Mouse (Mus musculus): ENCODE measurements at regions not wholly inside any gene's neighbourhood (a gene's known extent, or its start where the extent isn't known, plus 50 kb on each side); places are given as distances from the start of the nearest gene placed in this dataset.

DNA sequence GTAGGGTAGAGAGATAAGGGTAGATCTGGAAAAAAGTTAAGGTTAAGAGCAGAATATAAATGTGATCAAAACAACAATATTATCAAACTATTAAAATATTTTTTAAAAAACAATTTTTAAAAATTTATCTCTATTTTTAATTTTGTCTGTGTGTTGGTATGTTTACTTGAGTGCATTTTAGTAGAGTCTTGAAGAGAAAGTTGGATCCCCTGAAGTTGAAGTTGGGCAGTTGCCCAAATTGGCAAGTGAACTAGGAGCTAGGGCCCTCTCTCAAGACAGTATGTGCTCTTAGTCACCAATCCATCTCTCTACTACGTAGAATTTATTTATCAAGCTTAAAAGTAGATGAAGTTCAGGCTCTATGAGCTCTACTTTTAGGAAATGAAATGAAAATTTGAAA is 59.9 kb downstream of the Adamts1 start:
- in situ Hi-C loops (cut with MboI; ENCODE audit: low pct_unique_long_range_greater_than_20kb in 1 of 2, low sequenced_read_pairs in 2 of 2, unreplicated experiment in 1 of 2), result no loop called here

DNA sequence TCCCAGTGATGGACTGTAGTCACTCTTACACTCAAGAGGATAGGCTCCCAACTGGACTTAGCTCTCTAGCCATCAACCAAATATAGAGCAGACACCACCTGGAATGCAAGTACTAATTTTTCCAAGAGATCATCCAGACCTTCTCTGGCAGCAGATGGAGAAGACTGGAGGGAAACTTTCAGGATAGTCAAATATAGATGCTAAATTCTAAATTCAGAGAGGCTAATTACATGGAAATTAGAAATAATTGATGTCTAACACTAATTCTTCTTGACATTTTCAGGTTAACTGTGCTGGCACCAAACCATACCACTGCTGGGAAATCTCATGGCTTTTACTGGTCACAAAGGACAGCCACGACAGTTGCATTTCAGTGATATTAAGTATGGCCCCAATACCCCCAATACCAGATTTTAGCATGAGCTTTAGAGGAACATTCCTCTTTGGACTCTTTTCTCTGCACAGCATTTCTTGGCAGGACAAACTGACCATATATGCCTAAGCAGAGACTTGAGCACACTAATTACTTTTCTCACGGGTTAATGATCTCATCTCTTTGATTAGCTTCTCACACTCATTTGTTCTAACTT is 64.2 kb downstream of the Adamts1 start:
- in situ Hi-C loops (cut with MboI; ENCODE audit: low pct_unique_long_range_greater_than_20kb in 1 of 2, low sequenced_read_pairs in 2 of 2, unreplicated experiment in 1 of 2), result no loop called here

DNA sequence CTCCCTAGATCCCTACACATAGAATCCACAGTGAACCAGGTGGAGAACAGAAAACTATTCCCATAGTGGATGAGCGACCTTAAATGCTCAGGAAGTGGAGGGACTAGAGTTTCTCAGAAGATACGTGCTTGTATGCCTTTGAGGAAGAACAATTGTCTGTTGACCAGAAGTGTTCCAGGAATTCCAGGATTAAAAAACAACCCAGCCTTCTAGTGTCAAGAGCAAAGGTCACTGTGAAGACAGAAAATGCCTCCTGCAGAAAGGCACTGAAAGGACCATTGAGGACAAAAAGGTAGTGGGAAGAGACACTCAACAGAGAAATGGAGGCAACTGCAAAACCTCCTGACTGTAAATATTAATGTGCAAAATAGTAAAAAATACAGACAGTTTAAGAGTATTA is 74.9 kb downstream of the Adamts1 start:
- in situ Hi-C loops (cut with MboI; ENCODE audit: low pct_unique_long_range_greater_than_20kb in 1 of 2, low sequenced_read_pairs in 2 of 2, unreplicated experiment in 1 of 2), result no loop called here

DNA sequence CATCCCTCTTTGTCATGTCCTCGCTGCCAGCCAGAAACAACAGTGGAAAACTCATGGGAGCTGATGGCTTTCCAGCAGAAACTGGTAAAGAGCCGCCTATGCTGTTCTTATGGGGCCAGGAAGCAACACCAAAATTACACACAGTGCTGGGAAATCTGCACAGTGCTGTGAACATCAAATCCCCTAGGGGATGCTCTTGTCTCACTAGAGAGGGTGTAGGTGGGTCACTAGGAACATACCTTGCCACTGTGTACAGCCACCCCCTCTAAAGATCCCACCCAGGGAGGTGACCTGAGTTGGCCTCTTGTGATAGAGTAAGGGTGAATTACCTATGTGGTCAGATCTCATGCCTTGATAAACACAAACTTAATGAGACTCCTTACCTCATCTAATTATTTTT is 80.9 kb downstream of the Adamts1 start:
- in situ Hi-C loops (cut with MboI; ENCODE audit: low pct_unique_long_range_greater_than_20kb in 1 of 2, low sequenced_read_pairs in 2 of 2, unreplicated experiment in 1 of 2), result no loop called here

DNA sequence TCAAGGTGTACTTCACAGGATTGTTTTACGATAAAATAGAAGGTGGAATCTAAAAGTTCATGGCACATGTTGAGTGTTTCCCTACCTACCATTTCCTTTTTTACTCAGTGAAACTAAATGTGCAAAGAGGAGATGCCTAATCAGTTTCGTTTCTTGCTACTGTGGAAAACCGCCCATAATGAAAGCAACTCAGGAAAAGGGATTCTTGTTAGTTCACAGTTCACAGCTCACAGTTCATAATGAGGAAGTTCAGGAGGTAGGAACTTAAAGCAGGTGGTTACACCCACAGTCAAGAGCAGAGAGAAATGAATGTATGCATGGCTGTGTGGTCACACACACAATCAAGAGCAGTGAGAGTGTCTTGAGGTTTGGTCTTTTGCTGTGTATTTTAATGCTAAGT is 90.6 kb downstream of the Adamts1 start:
- in situ Hi-C loops (cut with MboI; ENCODE audit: low pct_unique_long_range_greater_than_20kb in 1 of 2, low sequenced_read_pairs in 2 of 2, unreplicated experiment in 1 of 2), result no loop called here

DNA sequence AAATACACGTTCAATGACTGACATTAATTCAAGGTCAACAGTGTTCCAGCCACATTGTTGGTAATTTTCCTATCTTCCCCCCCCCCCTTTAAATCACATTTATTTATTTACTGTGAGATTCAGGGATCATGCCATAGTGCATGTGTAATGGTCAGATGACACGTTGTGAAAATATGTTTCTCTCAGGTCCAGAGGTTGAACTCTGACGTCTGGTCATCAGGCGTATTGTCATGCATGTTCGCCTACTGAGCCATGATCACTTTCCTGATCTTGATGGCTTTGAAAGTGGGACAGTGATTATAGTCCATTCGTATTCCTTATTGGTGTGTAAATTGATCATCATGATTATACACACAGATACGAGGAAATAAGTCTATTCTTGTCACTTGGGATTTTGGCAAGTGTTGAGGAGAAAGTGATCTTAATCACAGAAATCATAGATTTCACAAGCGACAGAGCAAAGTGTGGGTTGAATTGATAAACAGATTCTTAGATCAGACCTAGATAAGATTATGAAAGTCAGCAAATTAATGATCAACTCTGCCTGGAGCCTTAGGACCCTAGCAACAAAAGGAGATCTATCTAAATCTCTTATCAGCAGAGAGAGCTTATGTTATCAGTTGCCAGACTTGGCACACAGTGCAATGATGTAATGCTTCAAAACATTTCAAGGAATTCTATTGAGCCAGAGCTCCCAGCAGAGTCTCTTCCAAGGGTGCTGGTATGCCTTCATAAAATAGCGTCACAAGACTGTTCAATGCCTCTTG is 98.5 kb downstream of the Adamts1 start:
- in situ Hi-C loops (cut with MboI; ENCODE audit: low pct_unique_long_range_greater_than_20kb in 1 of 2, low sequenced_read_pairs in 2 of 2, unreplicated experiment in 1 of 2), result no loop called here

DNA sequence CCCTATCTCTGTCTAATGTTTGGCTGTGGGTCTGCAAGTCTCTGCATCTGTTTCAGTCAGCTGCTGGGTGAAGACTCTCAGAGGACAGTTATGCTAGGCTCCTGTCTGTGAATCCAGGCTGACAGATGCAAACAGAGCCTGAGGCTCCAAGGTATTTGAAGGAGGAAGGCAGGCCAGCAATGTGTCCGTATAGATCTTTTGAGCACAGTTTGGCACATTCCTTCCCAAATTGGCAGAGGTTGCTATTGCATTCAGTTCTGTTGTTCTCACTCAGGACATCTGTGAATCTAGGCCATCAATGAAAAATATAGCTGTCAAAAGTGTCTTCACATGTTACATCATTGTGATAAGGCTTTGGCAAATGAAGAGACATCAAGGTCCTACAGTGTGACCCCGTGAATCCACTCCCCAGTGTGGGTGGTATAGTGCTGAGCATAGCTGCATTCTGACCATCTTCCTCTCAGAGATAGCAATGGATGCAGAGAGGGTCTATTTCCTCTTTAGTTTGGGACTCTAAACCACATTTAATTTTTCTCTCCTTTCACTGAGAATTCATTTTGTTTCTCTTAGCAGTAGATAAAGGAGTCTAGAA is 99.9 kb downstream of the Adamts1 start:
- in situ Hi-C loops (cut with MboI; ENCODE audit: low pct_unique_long_range_greater_than_20kb in 1 of 2, low sequenced_read_pairs in 2 of 2, unreplicated experiment in 1 of 2), result no loop called here

DNA sequence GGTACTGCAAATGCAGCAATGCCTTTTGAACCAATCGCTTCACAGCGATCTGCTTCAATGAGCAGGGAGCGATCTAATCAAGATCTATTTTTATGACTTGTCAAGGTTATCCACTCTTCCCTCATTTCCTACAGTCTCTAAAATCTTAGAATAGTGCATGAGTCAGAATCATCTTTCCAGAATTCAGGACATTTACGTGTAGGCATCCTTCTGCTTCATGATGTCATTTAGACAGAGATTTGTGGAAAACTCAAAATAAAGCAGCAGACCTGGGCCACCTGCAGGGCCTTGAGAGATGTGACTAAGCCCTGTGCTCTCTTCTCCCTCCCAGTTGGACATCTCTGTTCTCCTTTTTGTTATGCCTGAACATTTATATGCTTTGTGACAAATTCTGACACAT is 103.6 kb downstream of the Adamts1 start:
- in situ Hi-C loops (cut with MboI; ENCODE audit: low pct_unique_long_range_greater_than_20kb in 1 of 2, low sequenced_read_pairs in 2 of 2, unreplicated experiment in 1 of 2), result loop anchor here in 1 of 2 experiments (25.0 kb wide), 2 partner anchors 737 to 812 kb away; no protein-coding TSS in a partner anchor

DNA sequence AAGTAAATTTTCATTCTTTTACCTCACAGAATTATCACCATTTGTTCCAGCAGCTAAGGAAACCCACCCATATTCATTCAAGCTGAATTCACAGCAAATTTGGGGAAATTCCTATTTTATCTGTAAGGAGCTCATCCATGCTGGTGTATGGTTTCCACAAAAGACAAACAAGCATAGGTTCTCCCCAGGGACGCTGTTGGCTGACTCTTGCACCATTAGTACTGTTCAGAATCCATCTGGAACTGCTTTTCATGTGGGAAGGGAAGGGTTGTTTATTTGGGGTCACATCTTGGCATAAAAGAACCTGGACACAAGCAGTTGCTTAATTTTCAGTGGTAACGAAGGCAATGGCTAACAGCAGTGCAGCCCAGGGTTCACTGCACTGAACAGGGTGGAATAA is 120.2 kb downstream of the Adamts1 start:
- in situ Hi-C loops (cut with MboI; ENCODE audit: low pct_unique_long_range_greater_than_20kb in 1 of 2, low sequenced_read_pairs in 2 of 2, unreplicated experiment in 1 of 2), result loop anchor here in 1 of 2 experiments (25.0 kb wide), 2 partner anchors 720 to 795 kb away; no protein-coding TSS in a partner anchor

DNA sequence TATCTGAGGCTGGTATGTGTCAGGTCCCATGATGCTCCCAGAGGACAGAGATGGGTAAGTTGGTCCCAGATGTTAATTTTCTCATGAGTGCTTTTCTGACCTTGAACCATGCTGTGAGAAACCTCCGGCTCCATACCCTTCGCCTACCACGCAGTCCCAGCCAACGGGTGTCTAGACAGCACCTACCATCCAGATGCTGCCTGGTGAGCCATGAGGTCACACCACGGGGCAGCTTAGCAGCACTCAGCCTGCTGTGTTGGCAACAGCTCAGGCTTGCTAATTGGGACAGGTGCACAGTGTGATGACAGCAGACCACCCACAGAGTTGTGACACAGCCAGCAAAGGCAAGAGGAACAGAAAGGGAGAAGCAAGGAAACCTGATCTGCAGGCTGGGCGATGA is 122.6 kb downstream of the Adamts1 start:
- in situ Hi-C loops (cut with MboI; ENCODE audit: low pct_unique_long_range_greater_than_20kb in 1 of 2, low sequenced_read_pairs in 2 of 2, unreplicated experiment in 1 of 2), result loop anchor here in 1 of 2 experiments (25.0 kb wide), 2 partner anchors 718 to 793 kb away; no protein-coding TSS in a partner anchor

DNA sequence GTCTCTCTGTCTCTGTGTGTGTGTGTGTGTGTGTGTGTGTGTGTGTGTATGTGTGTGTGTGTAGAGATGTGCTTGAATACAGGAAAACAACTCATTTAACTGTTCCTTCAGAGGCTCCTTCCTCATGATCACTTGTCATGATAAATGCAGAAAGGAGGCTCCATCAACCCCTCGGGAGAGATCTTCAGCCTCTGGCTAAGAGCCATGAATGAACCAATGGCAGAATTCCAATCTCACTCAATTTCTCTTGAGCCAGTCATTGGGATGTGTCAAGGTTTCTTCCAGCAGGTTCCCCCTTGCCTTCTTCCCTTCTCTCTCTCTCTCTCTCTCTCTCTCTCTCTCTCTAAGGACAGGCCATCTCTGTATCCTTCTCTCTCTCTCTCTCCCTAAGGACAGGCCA is 124.1 kb downstream of the Adamts1 start:
- in situ Hi-C loops (cut with MboI; ENCODE audit: low pct_unique_long_range_greater_than_20kb in 1 of 2, low sequenced_read_pairs in 2 of 2, unreplicated experiment in 1 of 2), result loop anchor here in 1 of 2 experiments (25.0 kb wide), 2 partner anchors 716 to 791 kb away; no protein-coding TSS in a partner anchor

DNA sequence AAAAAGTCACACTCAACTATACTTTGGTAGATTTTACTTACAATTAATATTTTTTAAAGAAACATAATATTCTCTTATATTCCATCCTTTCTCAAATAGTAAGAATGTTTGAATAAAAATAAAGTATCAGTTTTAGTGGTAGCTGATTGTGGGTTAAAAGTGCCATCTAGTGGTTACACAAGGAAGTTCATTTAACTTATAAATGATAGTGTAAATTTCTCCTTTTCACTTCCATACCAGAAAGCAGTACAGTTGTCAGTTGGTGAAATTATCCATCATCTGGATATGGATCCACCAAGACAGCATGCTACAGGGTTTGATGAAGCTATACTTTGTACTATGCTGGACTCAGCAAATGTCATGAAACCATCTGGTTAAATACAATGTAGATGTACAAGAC is 124.7 kb downstream of the Adamts1 start:
- in situ Hi-C loops (cut with MboI; ENCODE audit: low pct_unique_long_range_greater_than_20kb in 1 of 2, low sequenced_read_pairs in 2 of 2, unreplicated experiment in 1 of 2), result loop anchor here in 1 of 2 experiments (25.0 kb wide), 2 partner anchors 716 to 791 kb away; no protein-coding TSS in a partner anchor

DNA sequence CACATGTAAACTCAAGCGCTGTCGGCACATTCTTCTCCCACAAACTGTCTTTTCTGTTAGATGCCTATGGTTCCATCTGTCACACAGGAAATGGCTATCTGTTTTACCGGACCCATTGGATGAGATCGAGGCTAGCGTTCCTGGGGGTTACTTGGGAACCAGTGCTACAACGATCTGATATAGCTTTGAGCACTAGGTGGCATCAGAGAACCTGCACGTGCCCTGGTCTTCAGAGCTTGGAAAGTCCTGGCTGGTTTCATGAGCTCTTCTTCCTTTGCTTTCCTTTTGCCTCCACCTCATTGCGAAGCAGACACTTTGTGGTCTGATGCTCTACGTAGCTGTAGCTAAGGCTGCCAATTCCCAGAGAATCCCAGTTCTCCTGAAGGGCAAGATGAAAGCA is 123.8 kb upstream of the Cyyr1 start:
- in situ Hi-C loops (cut with MboI; ENCODE audit: low pct_unique_long_range_greater_than_20kb in 1 of 2, low sequenced_read_pairs in 2 of 2, unreplicated experiment in 1 of 2), result loop anchor here in 1 of 2 experiments (25.0 kb wide), 2 partner anchors 715 to 790 kb away; no protein-coding TSS in a partner anchor

DNA sequence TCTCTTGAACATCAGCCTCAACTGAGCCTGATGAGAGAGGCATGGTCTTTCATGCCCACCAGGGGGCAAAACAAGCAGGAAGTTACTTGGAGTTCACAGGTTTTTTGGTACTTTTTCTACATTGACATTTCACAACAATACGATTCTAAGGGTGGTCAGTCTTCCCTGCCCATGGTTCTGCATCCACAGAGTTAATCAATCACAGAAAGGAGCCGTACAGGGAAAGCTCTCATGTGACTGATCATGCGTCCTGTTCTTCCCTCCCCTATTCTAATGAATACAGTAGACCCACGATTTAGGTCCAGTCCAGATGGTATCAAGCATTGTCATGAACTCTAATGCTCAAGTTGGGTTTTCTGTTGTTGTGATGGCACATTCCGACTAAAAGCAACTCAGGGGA is 115.6 kb upstream of the Cyyr1 start:
- in situ Hi-C loops (cut with MboI; ENCODE audit: low pct_unique_long_range_greater_than_20kb in 1 of 2, low sequenced_read_pairs in 2 of 2, unreplicated experiment in 1 of 2), result no loop called here

DNA sequence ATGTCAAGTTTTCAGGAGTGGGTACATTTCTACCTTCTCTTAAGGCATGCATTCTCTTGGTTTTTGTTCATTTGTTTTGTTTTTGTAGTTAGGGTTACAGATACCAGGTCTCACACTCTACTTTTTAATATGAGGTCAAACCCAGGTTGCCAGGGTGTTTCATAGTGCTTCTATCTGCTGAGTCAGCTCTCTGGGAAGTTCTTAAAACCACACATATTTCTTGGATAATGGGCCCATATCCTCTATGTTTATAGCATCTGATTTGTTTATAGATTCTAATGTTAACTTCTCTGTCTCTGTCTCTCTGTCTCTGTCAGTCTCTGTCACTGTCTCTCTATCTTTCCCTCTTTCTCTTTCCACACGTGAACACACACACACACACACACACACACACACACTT is 114.6 kb upstream of the Cyyr1 start:
- in situ Hi-C loops (cut with MboI; ENCODE audit: low pct_unique_long_range_greater_than_20kb in 1 of 2, low sequenced_read_pairs in 2 of 2, unreplicated experiment in 1 of 2), result no loop called here

DNA sequence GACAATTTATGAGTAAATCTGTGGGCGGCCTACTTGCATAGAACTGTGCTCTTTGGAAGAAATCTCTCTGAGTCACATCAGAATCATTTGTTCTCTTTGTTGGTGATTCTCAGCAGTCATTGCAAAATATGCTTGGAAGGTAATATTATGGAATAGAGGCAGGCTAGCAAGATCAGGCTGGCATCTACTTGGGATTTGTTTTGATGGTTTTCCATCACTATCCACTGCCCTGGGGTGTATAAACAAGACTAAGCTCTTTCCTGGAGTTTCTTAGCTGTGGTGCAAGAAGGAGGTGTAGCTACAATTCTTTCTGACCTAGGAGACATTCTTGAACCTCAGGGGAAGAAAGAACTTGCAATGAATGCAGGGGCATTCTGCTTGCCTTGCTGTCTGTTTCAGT is 96.3 kb upstream of the Cyyr1 start:
- in situ Hi-C loops (cut with MboI; ENCODE audit: low pct_unique_long_range_greater_than_20kb in 1 of 2, low sequenced_read_pairs in 2 of 2, unreplicated experiment in 1 of 2), result no loop called here

DNA sequence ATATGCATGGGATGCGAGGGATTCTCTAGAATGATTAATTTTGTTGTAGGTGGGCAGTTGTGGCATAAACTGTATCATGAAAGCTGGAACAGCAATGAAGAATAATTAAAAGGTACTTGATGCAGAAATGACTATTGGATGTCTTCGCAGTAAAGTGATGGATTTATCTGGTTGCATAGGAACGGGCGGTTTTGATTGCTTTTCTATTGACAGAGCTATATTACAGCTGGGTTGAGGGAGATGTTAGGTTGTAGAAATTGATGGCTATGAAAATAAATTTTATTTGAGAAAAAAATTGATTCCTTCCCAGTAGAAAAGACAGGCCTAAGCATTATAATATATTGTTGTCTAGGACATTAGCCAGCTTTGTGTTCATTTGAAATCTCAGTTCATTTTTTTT is 87.8 kb upstream of the Cyyr1 start:
- in situ Hi-C loops (cut with MboI; ENCODE audit: low pct_unique_long_range_greater_than_20kb in 1 of 2, low sequenced_read_pairs in 2 of 2, unreplicated experiment in 1 of 2), result no loop called here

DNA sequence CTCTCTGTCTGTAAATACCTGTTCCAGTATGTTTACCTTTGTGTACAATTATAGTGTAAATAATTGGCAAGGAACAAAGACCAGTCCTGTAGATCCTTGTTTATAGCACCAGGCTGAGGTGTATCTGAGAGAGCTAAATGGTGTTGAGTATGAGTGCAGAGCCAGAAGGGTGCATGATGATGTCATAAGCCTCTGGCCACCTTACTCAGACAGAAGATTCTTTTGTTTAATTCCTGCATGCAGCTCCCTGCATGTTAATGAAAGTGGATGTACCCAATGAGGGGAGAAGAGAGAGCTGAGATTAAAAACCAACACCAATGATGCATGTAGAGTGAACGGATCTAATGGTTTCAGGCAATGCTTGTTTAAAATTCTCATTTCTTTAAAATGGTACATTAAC is 83.9 kb upstream of the Cyyr1 start:
- in situ Hi-C loops (cut with MboI; ENCODE audit: low pct_unique_long_range_greater_than_20kb in 1 of 2, low sequenced_read_pairs in 2 of 2, unreplicated experiment in 1 of 2), result no loop called here

DNA sequence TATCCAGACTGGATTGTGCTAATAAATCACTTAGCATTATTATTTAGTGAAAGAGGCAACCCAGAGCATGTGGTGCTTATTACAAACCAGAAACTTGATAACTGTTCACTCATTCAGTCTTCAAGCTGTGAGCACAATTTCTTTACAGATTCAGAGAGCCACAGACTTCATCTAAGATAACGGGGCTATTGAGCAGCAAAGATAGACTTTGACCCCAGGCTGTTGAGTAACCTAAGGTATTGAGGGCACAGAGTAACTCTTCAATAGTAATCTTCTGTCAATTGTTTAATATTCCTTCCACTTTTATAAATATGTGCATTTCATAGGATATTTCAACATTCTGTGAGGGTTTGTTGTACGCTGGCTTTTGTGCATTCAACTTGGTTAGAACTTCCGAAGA is 76.5 kb upstream of the Cyyr1 start:
- in situ Hi-C loops (cut with MboI; ENCODE audit: low pct_unique_long_range_greater_than_20kb in 1 of 2, low sequenced_read_pairs in 2 of 2, unreplicated experiment in 1 of 2), result no loop called here
